Mouse (Mus musculus) ES-Bruce4 (cell line): ENCODE data around the gene Itgb2. TPM values are rescaled to one million over a fixed set of nuclear protein-coding genes. Genes with fewer than 3 reads are reported as not detected.

ENCODE experiments used
- H3K27ac ChIP-seq: 2 replicates; pipeline ENCODE4 v1.5.1; 2012; ENCODE audit warnings: low read length, inconsistent platforms; ENCODE audit not compliant: insufficient read depth
- H3K27me3 ChIP-seq: 2 replicates; pipeline ENCODE4 v1.6.1; 2012; ENCODE audit warnings: mild to moderate bottlenecking, low read length, inconsistent platforms; ENCODE audit not compliant: control insufficient read depth, poor library complexity, insufficient read depth, severe bottlenecking
- H3K36me3 ChIP-seq: 2 replicates; pipeline ENCODE4 v1.6.1; 2012; ENCODE audit warnings: inconsistent platforms, mild to moderate bottlenecking, low read length, moderate library complexity; ENCODE audit not compliant: control insufficient read depth, poor library complexity, insufficient read depth, severe bottlenecking
- H3K4me1 ChIP-seq: one replicate; pipeline ENCODE4 v1.8.1; 2011; ENCODE audit warnings: low read length; ENCODE audit not compliant: control insufficient read depth, insufficient read depth
- H3K4me3 ChIP-seq: 2 replicates; pipeline ENCODE4 v1.5.1; 2011; ENCODE audit warnings: low read depth, mild to moderate bottlenecking, low read length
- H3K9ac ChIP-seq: 2 replicates; pipeline ENCODE4 v1.6.1; 2012; ENCODE audit warnings: low read depth, mild to moderate bottlenecking, inconsistent platforms; ENCODE audit not compliant: poor library complexity, severe bottlenecking
- H3K9me3 ChIP-seq: replicated peaks from 2 replicates; pipeline ENCODE4 v1.6.1; 2012; ENCODE audit warnings: mild to moderate bottlenecking, low read length, inconsistent platforms; ENCODE audit not compliant: control insufficient read depth, poor library complexity, insufficient read depth, severe bottlenecking
- CTCF ChIP-seq: IDR thresholded peaks from one replicate; pipeline ENCODE4 v1.8.1; 2011; ENCODE audit warnings: low read depth, low read length
- EP300 ChIP-seq: IDR thresholded peaks from 2 replicates; pipeline ENCODE4 v1.6.1; 2011; ENCODE audit warnings: low read depth, low read length; ENCODE audit not compliant: insufficient read depth
- POLR2A ChIP-seq: IDR thresholded peaks from one replicate; pipeline ENCODE4 v1.8.1; 2011; ENCODE audit warnings: low read length; ENCODE audit not compliant: insufficient read depth
- polyA plus RNA-seq: library from polyadenylated mRNA; stranded (reverse); fragments of >200 nt; gene quantifications from 2 replicates; pipeline ENCODE4 v1.2.4, GENCODE M21; 2011; ENCODE audit warnings: low read depth; ENCODE audit not compliant: missing spikeins, insufficient read depth, insufficient read length

Gene Itgb2
- polyA plus RNA-seq, 1 experiment = 0.82 TPM

DNA sequence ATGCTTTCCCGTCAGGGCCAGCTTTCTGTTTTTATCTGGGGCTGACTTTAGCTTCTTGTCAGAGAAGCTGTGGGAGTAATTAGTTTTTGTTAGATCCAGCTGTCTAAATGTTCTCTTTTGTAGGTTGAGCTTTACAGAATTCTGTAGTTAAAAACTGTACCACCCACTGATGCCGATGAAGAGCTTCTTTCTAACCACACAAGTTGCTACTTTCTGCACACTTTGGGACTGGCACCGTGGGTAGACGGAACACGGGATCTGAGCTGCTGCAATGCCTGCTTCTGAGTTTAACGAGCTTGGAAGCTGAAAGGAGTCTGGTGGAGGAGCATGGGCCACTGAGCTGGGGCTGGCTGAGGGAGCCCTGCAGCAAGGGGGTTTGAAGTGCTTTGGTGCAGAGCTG, 61.5 kb downstream of the Itgb2 start:
- Histone ChIP-seq H3K9me3 (no peaks in the 10 kb centered on the region), H3K36me3 (peaks cover 13% of the 10 kb centered on the region), H3K9ac (no peak overlapping the region), H3K27ac (no peak overlapping the region), H3K27me3 (no peaks in the 10 kb centered on the region), H3K4me3 (no peak overlapping the region), H3K4me1 (peaks cover 8% of the 10 kb centered on the region)
- TF ChIP-seq CTCF (no peak), EP300 (no peak), POLR2A (no peak)

DNA sequence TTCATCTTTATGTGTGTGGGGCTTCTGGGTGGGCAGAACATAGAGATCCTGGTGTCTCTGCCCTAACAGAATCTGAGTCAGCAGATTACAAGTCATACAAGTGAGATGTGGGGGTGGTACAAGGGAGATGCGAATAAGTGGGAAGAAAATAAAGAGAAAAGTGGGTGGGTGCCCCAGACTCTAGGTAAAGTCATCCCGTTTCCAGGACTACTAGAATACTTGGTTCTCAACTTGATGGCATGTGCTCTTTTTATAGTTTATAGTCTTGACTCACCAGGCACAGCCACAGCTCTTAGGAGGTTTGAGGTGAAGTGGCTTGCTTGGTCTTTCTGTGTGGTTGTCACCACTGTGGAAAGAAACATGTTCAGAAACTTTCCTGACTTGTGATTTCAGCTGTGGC, 66.0 kb downstream of the Itgb2 start:
- H3K4me1 ChIP-seq = no peaks in the 10 kb centered on the region
- H3K27ac ChIP-seq = no peak overlapping the region
- no peaks in the 10 kb centered on the region for H3K9me3 ChIP-seq
- no peak overlapping the region for H3K9ac ChIP-seq
- no peak for TF ChIP-seq CTCF
- no peak for TF ChIP-seq EP300
- TF ChIP-seq POLR2A = no peak
- H3K36me3 ChIP-seq = peaks cover 23% of the 10 kb centered on the region
- no peak overlapping the region for H3K4me3 ChIP-seq
- no peaks in the 10 kb centered on the region for H3K27me3 ChIP-seq

DNA sequence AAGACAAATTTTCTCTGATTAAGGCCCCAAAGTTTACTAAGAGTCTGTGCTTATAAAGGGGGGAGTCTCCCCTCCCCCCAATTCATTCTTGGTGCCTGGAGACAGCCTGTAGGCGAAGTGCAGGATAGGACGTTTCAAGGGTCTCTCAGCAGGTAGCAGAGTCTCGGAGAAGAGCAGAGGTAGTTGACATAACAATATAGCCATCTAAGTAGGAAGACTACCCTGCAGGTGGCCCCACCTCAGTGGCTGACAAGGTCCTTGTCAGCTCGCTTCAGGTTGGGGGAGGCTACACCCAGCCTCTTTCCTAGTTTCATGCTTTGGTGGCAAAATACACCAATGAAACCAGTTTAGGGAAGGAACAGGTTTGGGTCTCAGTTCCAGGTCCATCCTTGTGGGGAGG, 73.0 kb downstream of the Itgb2 start:
- TF ChIP-seq EP300 (peak; percentile 91), POLR2A (no peak), CTCF (no peak)

DNA sequence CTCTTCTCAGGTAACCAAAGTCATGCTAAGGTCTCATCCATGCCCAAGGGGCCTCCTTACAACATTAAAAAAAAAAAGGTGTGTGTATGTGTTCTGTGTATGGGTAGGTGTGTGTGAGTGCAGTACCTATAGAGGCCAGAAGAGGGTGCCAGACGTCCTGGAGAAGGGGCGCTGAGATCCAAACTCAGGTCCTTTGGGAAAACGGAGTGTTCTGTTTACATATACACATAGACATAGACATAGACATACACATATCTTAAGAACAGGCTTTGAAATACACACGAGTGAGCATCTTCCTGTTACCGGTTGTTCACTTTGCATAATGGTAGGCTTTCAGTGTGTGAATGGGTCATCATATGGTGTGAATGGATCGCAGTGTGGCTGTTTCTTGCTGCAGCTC, 74.1 kb downstream of the Itgb2 start:
- no peak overlapping the region for H3K4me3 ChIP-seq
- no peaks in the 10 kb centered on the region for H3K4me1 ChIP-seq
- no peaks in the 10 kb centered on the region for H3K27me3 ChIP-seq
- H3K9ac ChIP-seq = no peak overlapping the region
- no peak overlapping the region for H3K27ac ChIP-seq
- H3K9me3 ChIP-seq = no peaks in the 10 kb centered on the region
- no peaks in the 10 kb centered on the region for H3K36me3 ChIP-seq
- TF ChIP-seq POLR2A = no peak
- no peak for TF ChIP-seq EP300
- peak; percentile 67 for TF ChIP-seq CTCF

More for the DNA sequence above, 73.0 kb downstream of the Itgb2 start:
- Histone ChIP-seq H3K27me3 (no peaks in the 10 kb centered on the region), H3K27ac (peak overlapping the region; percentile 72), H3K36me3 (no peaks in the 10 kb centered on the region; the same call in 1 of the 2 replicates), H3K4me1 (no peaks in the 10 kb centered on the region), H3K9me3 (no peaks in the 10 kb centered on the region), H3K4me3 (no peak overlapping the region), H3K9ac (no peak overlapping the region)

DNA sequence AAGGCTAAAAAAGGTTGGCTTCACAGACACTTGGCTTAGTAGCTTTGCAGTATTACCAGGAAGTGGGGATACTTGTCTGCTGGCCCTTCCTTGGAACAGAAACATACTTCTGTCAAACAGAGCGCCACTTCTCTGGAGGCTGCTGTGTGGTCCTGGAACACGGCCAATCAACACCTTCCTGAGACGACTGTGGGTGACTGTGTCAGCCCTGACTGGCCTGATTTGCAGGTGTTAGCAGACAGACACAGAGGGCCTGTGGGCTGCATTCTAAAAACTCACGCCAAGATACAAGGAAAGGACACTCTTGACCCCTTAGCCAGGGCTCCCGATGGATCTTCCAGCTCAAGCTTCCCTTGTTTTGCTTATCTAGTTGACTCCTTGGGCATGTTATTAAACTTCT, 74.9 kb downstream of the Itgb2 start:
- no peaks in the 10 kb centered on the region for H3K36me3 ChIP-seq
- peak overlapping the region; percentile 91 for H3K27ac ChIP-seq
- TF ChIP-seq CTCF = no peak
- TF ChIP-seq POLR2A = no peak
- TF ChIP-seq EP300 = no peak
- H3K4me3 ChIP-seq = no peak overlapping the region
- H3K9ac ChIP-seq = no peak overlapping the region
- H3K9me3 ChIP-seq = no peaks in the 10 kb centered on the region
- H3K4me1 ChIP-seq = no peaks in the 10 kb centered on the region
- H3K27me3 ChIP-seq = no peaks in the 10 kb centered on the region

DNA sequence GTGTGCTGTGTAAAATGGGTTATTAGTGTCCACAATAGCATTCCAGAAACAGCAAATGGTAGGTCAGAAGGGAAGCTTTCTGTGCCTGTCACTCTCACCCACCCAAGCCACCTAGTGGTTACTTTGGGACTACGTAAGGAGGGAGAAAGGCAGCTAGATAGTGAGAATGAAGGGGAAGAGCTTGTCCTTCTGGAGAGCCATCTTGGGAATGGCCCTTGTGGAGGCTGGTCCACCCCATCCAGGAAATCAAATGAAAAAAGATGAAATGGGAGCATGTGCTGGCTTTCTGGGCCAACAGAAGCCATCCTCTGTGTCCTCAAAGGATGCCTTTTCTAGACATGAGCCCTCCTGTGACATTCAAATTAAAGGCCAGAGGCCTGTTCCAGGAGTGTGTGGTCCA, 75.3 kb downstream of the Itgb2 start:
- Histone ChIP-seq H3K36me3 (0 out of 2 replicates have a peak, but pooled peaks cover 2% of the 10 kb centered on the region), H3K27me3 (no peaks in the 10 kb centered on the region), H3K4me1 (peaks cover 2% of the 10 kb centered on the region), H3K9ac (peak overlapping the region; percentile 84), H3K27ac (peak overlapping the region; percentile 91), H3K4me3 (peak overlapping the region; percentile 45), H3K9me3 (no peaks in the 10 kb centered on the region)
- TF ChIP-seq POLR2A = no peak
- TF ChIP-seq EP300 = no peak
- TF ChIP-seq CTCF = no peak
